Mouse (Mus musculus): ENCODE measurements around the gene Ceacam19.

Gene Ceacam19

DNA sequence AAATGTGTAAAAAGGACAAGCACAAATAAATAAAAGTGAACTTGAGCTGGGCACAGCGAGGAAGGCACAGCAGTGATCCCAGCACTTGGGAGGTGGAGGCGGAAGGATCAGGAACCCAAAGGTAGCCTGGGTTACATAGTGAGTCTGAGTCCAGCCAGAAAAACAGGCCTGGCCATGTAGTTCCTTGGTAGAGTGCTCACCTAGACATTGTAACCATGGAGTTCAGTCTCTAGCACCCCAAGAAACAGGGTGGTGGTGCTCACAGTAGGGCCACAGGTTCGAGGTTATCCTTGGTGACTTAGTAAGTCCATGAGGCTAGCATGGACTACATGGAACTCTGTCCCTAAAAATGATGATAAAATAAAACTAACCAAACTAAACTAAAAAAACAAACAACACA, 46.8 kb downstream of the Ceacam19 start:
- no peak for DNase-seq (ENCODE audit: low spot score)

DNA sequence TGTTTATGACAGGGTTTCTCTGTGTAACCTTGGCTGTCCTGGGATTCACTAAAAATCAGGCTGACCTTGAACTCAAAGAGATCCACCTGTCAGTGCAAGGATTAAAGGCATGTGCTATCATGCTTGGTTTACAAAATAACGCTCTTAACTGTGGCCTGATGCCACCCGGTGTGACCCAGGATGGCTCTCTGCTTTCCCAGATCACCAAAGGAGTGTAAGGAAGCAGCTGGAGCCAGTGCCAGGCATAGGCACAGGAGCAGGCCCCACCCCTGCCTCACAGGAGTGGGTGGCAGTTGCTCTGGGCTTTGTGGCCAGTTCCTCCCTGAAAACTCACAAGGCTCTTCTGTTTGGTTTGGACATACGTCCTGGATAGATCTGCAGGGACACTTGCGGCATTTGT, 47.4 kb downstream of the Ceacam19 start:
- DNase-seq (ENCODE audit: low spot score) = peak; percentile 63

DNA sequence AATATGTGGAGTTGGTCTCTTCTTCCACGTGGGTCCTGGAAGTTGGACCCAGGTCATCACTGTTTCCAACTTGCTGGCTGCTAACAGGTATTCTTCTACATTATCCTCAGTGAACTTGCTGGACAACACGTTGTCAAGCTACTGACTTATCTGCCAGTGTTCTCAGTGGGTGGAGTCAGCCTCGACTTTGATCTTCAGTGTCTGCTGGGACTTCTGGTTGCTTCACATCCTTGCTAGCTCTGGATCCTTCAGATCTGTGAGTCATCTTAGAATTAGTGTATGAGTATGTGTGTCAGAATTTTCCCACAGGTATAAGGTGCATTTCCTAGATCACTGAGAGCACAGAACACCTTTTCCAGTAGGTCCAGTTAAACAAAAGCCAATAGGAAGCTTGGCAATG, 50.9 kb downstream of the Ceacam19 start:
- no peak for DNase-seq (ENCODE audit: low spot score)

DNA sequence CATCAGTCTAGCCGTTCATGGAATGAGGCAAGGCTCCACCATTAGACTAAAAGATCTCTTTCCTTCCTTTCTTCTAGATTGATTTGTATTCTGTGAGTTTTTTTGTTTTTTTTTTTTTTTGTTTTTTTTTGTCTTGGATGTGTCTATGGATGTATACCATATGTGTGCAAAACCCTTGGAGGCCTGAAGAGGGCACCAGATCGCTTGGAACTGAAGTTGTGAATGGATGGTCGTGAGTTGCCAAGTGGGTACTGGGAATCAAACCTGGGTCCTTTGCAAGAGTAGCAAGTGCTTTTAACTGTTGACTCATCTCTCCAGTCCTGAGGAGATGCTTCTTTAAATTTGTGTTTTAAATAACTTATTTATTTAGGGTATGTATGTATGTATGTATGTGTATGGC, 53.7 kb downstream of the Ceacam19 start:
- no peak for DNase-seq (ENCODE audit: low spot score)

DNA sequence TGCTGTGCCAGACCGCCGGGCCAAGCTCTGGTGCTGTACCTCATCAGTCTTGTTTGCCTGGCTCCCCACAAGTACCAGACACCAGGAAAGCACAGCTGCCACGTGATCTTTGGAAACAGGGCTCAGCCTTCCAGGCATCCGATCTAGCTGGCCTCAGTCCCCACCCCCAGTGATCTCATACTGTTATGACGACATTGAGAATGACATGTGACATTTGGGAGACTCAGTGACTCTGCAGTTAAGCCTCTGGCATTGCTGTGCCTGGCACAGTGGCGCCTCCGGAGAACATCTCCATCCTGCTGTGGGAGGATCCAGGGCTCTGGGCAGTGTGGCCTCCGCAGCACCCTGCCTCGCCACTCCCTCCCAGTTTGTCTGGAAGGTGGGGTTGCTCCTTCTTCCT, 55.9 kb downstream of the Ceacam19 start:
- DNase-seq (ENCODE audit: low spot score) = no peak

DNA sequence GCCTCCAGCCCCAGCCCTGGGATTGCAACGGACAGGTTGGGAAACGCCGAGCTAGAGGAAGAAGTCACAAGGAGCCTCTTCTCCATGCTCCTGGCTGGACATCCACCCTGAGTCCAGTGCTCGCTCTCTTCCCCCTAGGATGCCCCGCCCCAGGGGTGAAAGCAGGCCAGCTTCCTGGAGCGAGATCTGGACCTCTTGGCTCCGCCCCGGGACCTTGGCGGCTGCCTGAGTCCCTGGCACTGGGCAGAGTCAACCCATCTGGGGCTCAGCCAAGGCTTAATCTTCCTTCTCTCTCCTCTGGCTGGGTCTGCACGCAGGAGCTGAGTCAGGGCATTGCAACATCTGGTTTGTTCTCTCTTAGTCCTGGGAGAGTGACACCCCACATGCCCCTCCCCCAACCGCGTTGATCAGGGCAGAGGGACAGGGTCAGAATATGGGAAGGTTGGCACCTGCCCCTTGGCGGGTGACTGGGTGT, 57.0 kb downstream of the Ceacam19 start:
- peak; percentile 88 for DNase-seq (ENCODE audit: low spot score)

DNA sequence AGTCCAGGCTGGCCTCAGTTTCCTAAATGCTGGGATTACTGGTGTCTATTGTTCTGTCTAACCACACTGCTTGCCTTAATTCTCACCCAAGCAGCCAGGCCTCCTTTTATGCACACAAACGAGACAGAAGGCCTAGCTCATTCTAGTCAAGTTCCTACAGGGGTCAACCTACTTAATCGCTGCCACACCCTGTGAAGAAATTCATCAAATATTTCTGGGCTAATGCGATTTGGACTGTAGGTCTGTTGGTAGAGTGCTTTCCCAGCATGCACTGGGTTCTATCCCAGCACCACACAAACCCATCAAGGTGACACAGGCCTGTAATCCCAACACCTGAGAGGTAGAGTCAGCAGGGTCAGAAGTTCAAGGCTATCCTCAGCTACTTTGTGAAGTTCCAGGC, 58.1 kb downstream of the Ceacam19 start:
- no peak for DNase-seq (ENCODE audit: low spot score)

DNA sequence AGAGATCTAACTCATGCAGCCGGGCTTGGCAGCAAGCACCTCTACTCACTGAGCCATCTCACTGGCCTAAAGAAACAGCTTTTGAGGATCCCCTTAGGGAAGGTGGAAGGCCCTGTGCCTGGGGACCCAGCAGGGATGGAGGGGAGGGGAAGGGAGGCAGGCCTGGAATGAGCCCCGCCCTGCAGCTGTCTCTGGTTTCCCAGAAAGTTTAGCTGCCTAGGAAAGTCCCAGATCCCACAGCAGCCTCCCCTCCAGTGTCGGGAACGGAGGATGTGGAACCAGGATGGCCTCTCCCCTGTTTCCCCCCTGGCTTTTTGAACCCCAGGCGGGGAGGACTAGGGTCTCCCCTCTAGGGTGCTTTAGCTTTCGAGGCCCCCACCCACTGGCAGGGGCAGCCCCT, 61.0 kb downstream of the Ceacam19 start:
- no peak for DNase-seq (ENCODE audit: low spot score)
